Mouse (Mus musculus) B cell, adult 2 months (primary cell): ENCODE results near the gene Acox2.
"Not testable (repeated sequence)": the region's sequence is repeated elsewhere in the genome, so short reads cannot be mapped to it uniquely, and the experiment has no call there.

Experiments used
- DNase-seq, 2 experiments: peaks; one replicate each; pipeline ENCODE4 v3.0.0; 2022

The Acox2 gene

DNA sequence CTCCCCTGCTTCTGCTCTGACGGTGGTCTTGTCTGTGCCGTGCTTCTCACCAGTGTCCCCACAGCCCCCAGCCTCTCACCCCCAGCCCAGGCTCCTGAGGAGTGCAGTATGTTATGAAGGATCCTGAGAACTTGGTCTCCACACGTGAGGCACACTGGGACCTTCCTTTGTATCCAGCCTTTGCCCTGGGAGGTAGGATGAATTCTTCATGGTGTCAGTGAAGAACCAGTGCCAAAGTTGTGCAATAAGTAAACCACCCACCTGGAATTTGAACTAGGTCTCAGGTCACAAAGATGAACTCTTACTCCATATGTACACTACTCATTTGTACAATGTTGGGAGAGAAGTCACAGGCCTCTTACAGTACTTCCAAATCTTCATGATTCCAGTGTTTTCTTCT is at the start of gene Acox2:
Gene Acox2 (minus strand): TSS at position 188 of the 400 bp plus-strand sequence.
- no peak for DNase-seq

DNA sequence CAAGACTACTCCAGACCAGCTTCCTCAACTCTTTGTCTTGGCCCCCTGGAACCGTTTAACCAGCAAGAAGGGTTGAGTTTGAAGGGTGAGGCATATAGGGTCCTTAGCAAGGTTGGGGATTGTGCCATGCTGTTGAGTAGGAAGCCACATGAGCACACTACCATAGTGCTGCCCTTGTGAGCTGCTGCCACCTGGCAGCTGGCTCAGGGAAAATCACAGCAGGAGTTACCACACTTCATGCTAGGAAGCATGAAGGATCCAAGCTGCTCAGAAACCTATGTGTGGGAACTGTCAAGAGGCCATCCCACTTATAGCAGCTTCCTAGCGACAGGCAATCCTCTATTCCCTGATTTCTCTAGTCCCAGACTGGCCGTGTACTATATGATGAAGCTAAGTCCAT is 49.5 kb upstream of the Acox2 start:
- no peak for DNase-seq

DNA sequence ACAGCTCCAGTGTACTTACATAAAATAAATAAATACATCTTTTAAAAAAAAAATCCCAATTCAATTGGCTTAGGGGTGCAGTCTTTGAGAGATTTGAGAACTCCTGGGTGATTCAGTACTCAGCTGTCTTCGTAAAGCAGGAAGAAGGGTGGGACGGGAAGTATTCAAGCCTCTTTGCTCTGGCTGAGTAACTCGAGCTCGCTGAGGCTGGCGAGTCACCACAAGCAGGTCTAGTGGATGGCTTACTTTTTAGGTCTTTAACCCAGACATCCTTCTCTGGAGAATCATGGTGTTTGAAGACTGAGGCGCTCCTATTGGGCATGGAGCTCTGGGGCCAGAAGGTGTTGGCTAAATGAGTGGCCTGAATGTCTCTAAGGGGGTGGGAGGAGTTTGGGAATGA is 47.7 kb upstream of the Acox2 start:
- no peak for DNase-seq

DNA sequence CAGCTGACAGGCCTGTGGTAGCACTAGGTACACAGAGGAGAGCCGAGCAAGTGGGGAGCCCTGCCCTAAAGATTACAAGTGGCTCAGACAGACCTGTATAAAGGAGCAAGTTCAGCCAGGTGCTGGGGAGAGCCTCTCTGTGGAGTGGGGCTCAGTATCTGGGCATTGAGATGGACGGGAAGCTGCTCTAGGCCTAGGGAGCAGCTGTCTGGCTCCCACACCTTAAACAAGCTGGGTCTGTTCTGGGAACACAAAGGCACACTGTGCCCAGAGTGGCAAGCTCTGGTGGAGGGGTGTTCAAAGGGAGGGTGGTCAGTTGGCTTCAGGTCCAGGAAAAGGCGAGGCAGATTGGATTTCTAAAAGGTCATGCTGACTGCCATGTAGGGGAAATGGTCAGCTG is 45.9 kb upstream of the Acox2 start:
- DNase-seq, result no peak

DNA sequence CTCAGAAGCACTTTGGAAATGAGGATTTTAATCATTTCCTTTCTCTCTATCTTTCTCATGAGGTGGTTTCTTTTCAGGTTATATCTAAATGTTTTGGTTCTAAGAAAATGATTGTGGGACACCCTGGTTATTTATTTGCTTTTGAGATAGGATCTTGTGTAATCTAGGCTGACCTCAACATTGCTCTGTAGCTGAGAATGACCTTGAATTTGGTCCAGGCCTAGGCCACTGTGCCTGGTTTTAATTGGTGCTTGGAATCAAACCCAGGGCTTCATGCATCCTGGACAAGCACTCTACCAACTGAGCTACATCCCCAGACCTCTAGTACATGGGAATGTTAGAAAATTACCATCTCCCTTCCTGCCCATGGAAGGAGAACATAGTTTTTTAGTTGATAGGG is 44.9 kb upstream of the Acox2 start:
- no peak for DNase-seq

DNA sequence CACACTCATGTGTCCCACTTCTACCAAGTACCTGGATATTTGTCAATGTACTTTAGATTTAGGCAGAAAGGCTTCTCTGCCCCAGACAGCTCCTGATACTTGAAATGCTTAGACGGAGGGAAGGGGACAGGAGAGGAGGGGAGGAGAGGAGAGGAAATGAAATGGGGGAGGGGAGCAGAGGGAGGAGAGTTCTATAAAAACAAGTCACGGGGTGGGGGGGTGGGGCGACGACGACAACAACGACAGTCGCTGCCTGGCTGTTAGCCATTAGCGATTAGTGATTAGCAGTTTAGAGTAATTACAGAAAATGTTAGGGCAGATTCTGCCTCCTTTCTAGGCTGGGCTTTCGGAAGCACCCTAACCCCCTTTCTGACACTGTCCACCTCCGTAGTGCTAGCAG is 43.5 kb upstream of the Acox2 start:
- no peak for DNase-seq

DNA sequence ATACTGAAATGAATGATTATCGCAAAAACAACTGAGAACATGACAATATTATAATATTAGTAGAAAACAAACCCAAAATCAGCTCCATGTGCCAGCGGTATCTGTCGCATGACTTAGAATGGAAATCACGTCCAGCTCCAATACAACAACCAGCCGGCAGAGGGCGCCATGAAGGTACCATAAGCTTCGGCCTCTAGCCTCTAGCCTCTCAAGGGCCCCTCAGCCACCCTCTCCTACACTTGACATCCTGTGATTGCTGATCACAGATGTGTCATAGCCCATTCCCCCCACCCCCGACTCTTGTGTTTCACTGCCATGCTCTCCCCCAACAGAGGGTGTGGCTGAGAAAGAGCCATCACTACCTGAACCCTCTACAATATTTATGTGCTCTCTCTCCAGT is 41.1 kb upstream of the Acox2 start:
- peak; percentile 46 to 52 for DNase-seq

DNA sequence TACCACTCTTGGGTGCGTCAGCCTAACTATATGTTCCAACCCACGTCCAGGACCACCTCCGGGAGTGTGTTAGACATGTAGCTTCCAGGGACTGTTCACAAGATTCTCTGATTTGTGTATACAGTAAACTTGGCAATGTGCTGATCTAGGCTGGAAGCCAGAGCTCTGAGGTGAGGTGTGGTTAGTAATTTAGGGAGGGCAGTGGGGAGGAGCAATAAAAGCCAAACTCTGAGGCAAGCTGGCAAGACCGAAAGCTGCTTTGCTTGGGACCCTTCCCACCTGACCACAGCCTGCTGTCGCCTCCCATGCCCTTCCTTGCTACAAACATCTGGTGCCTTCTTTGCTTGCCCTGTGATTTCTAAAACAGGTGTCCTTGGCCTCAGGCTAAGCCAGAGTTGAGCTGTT is 38.7 kb upstream of the Acox2 start:
- no peak for DNase-seq

DNA sequence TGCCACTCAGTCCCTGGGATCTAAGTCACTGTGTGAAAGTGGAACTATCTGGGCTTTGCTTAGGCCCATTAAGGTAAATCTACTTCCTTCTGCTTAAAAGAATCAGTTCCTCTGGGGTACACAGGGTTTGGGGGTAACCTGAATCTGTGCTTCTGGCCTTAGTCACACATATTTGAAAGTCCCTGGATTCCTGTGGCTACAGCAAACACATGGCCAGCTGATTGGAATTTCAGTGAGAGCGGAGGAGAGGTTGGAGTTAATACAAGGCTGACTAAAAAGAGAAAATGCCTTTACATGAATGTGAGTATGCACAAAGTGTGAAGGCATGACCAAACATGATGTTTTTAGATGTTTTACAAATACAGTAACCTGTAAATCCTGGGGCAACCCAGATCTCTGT is 35.1 kb upstream of the Acox2 start:
- no peak for DNase-seq

DNA sequence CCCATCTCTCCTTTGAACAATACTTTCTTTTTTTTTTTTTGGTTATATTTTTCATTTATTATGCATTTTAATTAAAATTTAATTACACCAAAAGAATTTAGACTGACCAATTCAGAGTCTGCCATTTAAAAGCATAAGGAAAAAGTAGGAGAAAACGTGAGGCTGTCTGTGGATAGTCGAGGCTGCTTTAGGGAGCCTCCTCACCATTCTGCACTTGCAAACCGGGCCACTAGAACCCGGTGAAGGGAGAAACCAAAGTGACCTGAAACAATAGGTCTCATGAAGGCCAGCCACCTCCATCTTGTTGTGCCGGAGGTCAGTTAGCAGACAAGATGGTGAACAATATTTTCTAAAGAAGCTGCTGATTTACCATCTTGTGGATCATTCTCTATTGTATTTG is 27.4 kb upstream of the Acox2 start:
- peak; percentile 15 to 42 for DNase-seq

DNA sequence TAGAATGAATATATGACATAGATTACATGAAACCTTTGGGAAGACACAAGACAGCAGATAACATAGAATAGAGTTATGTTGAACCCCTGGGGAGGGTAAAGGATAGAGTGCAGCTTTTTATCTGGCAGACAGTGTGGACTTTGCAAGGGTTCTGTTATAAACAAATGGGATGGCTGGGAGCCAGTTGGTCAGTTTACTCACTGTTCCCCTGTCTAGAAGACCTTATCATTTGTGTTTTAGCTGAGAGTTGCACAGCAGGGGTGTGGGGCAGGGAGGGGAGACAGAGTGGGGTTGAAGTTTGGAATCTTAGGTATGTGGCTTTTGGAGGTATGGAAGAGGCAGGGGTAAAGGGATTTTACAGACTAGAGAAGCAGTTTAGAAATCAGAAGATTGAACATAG is 24.6 kb upstream of the Acox2 start:
- no peak for DNase-seq

DNA sequence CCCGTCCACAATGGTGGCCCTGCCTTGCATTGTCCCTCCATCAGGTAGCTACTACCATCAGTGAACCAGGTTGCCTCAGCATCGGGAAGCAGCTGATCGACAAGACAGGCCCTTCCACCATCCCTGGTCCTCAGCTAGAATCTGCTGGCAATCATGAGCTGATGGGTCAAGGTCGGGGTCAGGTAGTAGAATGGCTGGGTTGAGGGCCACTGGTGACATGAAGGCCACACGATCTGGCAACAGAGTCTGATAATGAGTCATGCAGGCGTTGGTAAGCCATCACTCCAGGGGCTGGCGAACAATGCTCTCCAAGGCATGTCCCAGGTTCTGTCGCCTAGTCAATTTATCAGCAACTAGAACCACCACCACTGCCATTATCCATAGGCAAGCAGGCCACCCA is 12.1 kb upstream of the Acox2 start:
- DNase-seq, result not testable (repeated sequence)

DNA sequence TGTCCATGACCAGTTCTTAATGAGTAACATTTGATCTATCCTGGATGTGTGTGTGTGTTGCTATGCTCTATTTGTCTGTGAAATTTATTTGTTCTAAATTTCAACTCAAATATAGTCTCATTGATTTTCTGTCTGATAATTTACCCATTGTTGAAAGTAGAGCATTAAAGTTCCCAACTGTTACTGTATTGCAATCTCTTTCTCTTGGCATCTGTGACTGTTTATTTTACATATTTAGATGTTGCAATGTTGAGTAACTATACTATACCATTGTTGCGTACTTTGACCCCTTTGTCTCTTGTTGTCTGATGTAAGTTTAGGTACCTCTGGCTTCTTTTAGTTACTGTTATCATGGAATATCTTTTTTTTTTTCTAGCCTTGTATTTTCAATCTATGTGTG is 5.2 kb upstream of the Acox2 start:
- DNase-seq, result no peak

DNA sequence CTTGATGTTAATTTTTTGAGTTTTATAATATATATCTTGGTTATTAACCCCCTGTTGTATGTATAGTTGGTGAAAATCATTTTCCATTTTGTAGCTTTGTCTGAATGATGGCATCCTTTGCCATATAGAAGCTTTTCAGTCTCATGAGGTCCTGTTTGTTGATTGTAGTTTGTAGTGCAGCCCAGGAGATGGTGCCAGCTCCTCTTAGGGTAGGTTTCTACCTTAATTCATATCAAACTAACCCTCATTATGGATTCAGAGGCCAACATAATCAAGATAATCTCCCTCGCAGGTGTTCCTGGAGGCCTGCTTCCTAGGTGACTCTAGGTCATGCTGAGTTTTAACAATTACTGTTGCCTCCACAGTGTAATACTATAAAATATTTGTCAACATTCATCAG is 3.1 kb upstream of the Acox2 start:
- no peak for DNase-seq

DNA sequence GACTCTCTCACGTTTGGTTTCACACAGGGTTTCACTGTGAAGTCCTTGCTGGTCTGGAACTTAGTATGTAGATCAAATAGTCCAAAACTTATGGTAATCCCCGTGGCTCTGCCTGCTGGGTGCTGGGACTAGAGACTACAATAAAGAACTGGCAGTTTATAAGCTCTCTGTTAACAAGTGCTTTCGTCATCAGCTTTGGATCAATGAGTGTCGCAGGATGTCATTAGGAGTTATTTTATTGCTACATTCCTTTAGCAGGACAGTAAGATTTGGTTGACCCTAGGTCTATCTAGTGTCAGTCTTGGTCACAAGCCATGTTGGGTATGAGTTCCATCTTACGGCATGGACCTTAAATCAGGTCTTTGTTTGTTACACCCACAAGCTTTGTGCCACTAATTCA is 1.1 kb upstream of the Acox2 start:
- no peak for DNase-seq

DNA sequence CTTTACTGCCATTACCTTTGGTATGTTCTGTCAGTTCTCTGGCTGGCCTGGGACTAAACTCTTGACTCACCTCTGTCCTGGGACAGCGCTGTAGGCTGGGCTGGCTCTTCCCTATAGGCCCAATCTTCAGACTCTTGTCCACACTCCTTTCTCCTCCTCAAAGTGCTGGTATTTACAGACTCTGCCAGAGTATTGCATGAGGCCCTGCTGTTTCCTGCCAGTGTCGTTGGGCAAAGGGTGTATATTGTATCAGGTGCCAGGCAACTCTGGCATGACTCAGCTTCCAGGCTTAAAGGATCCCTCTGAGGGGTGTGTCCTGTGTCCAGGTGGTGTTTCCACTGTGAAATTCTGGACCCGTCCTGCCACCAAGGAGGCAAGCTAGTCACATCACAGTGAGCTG is 401 bp downstream of the Acox2 start:
- no peak for DNase-seq

DNA sequence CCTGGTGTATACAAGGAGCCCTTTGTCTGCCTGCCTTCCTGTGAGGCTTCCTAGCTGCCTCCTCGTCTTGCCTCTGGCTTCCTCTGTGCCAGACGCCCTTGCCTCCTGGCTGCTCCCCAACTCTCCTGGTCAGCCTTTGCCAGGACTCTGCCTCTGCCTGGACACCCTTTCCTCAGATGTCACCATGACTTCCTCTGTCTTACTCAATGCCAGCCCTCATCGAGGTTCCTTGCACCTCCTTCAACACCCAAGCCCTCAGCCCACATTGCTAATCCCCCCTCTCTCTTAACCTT is 872 bp downstream of the Acox2 start:
- DNase-seq, result no peak

DNA sequence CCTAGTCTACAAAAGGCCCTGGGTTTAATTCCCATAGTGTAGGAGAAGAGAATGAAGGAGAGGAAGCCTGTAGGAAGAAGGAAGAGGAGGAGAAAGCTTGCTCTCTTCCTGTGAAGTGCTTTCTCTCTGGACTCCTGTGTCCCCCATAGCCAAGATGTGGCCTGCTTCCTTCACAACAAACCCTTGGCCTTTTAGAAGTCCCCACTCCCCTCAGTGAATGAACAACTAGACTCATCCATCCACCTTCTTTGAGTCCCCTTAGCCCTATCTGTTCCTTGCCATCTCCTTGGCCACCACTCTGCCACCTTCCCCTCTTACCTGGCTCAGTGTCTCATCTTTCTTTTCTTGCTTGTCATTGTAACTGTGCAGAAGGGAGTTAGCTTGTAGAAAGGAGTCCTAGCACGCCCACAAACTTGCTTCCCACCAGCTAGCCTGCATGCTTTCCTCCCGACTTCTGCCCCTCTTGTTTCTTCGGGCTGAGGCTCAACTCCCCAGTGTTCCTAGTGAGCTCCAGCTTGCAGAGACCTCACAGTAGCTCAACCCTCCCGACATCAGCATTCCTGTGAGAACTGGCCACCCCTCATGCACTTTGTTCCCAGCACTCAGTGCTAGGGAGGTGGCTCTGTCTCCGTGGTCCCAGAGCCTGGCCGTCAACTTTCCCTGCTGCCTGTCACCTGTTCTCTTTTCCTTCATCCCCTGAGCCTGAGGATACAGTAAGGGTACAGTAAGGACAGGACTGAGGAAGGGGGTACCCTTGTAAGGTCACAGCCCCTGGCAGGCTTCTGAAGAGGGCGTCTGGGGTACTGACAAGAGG is 1.4 kb downstream of the Acox2 start:
- no peak for DNase-seq

DNA sequence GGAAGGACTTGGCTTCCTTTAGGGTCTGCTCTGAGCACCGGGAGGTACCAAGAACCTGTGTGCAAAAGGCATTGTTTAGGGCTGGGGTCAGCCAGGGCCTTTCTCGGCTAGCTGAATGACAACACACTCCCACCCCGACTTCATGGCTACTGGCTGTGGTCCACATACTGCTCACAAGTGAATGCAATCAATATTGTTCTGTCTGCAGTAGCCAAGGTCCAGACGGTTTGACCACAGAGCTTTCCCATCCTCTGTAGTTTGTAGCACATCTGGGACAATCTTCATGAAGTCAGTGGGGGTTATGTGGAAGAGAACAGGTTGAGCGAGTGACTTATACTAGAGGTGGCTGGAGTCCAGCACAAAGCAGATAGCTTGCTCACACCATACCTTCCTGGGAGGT is 2.3 kb downstream of the Acox2 start:
- no peak for DNase-seq

DNA sequence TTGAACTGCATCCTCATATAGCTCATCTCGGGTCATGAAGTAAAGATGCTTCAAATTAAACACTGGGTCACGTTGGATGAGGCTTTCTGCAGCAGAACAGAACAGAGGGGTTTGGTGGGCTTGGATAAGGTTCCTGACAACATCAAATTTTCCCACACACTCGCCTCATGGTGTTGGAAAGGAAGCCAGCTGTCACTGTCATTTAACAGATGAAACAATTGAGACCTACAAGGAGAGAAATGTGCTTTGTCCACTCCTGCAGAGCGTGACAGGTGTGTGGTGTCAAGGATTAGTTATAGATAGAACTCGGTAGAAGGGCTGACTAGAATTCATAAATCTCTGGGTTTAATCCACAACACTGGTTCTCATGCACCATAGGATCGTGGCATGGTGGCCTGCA is 3.1 kb downstream of the Acox2 start:
- DNase-seq, result no peak

DNA sequence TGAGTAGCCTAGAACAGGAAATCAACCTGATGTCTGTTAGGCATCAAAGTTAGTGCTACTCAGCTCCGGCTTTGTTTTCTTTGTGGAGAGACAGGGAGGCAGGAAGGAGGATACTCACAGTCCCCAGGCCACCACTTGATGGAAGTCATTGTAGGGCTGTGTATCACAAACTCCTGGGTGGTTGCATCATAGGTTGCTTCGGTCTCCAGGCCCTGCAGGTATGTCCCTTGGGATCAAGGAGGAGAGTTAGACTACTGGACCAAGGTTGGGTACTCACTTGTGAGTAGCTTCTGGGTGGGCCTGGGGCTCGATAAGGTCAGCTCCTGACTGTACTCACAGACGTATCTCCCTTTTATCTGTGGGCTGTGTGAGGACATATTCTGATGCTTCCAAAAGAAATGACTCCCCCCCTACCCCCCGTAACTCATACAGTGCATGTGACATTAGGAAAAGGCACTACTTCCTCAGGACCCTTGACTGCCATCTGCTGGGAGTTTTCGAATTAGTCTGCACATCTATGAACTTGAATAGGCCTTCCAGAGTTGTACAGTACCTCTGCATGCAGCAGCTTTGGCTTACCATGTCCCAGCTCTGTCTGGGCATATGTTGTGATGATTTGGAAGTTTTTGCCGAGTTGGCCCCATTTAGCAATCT is 4.0 kb downstream of the Acox2 start:
- peak; percentile 50 to 59 for DNase-seq

DNA sequence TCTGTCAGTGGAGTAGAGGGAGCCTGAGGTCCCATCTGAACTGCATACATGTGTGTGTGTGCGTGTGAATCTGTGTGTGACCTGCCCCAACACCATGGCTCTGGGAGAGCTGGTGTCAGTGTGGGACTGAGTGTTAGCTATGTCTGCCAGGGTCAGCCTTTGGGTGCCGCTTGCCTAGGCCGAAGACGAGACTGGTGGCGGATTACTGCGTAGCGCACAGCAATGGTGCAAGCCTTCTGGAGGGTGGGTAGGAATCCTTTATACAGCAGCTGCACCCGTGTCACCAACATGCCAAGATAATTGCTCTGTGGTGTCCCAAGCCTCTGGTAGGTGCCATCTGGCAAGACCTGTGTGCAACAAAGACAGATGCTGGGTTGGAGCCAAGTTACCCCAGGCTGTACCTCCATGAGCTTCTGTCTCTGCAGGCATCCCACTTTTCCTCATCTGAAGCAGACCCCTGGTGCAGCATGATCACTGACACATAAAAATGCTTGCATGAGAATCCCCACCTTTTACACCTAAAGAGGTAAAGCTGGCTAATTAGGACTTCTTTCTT is 7.7 kb downstream of the Acox2 start:
- DNase-seq, result no peak

DNA sequence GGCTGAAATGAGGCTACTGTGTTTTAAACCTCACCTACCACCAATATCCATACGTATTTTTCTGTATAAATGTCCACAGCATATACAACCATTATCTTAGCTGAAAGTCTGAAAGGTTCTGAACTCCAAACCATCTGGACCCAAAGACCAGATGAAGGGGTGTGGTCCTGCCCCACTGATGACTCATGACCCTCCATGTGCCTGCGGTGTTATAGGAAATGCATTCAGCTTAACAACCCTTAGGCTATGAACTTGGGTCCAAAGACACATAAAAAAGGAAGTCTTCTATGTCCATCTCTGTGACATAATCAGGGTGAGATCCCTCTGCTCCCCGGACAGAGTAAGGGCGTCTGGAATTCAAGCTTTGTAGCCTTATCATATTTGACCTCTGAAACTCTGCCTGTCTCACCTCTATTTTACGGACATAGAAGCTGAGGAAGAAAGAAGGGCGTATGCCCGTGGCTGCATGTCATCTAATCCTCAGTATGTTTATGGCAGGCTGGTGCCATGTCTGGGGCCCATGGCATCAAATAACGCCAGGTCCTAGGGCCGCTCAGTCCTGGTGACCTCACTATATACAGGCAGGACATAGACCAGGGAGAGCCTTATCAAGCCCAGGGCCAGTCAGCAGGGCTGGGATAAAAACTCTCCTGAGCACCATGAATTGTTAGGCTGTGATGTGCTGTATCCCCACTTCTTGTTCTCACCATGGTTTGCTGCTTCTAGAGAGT is 8.8 kb downstream of the Acox2 start:
- no peak for DNase-seq

DNA sequence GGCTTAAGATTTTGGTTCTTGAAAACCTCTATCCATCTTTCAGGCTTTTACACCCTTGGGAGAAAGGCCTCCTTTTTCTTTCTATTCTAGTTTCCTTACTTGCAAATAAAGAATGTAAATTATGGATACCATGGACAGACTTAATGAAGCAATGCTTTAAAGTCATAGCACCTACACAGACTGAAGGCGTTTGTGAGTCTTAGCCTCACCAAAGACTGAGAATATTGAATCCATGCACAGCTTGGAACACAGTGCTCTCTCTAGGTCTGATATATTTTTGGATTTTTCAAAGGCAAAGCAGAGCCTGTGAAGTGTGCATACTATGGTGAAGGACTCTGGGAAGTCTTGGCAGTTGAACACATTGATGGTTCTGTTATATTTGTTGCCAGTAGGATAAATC is 9.9 kb downstream of the Acox2 start:
- no peak for DNase-seq
